Mouse (Mus musculus): ENCODE data around the gene Pten.
A peak's percentile ranks its signal among the peaks of the same experiment; 100 is the strongest.

DNA sequence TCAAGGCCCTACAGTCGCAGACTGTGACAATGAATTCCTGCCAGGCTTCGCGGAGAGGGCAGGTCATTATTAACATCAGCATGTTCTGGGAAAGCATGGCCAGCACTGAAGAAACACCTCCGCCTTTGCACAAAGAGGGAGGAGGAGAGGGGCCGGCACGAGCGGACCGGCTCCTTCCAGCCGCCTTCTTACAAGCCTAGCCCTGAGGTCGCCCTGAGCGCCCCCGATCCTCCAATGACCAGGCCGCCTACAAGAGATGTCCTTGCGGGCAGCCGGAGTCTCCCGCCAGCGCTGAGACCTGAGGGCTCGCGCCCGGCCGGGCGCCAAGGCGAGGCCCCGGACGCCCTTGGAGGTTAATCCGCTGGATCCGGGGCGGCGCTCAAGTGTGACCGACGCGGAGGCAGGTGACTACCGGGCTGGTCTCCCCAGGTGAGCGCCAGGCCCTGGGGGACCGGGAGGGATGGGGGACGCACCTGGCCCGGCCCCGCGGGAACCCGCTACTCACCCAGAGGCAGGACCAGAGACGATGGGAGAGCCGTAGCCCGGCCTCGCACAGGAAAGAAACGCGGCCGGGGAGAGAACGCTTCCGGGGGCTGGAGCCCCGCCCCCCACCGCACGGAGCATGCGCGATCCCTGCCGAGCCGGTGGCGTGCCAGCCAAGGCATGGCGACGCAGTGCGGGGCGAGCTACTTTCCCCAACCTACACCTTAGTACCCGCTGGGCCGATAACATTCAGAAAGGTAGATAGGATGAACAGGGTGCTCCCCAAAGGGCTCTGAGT is 45.3 kb upstream of the Pten start:
- peak; percentile 82 for TF ChIP-seq POLR2A (IDR thresholded peaks at IDR 0.05; ENCODE audit: low read depth, low read length)
- no peak for TF ChIP-seq CTCF (IDR thresholded peaks at IDR 0.05; ENCODE audit: extremely low read depth, insufficient read depth, insufficient read length, insufficient replicate concordance)

Measured in spleen, adult 2 months (tissue).